Mouse (Mus musculus): Measurements from ENCODE around the gene Tbxa2r. TPM values are rescaled to one million over a fixed set of nuclear protein-coding genes. Genes with fewer than 3 reads are reported as not detected.

The Tbxa2r gene
- polyA plus RNA-seq, 1 experiment from 2014 or later: 22.3 TPM

- no peaks in the 10 kb centered on the region for H3K9me3 ChIP-seq (ENCODE audit: control insufficient read depth, low read length)
- DNase-seq (ENCODE audit: low spot score): no peak
- peak overlapping the region; percentile 71 for H3K4me3 ChIP-seq (ENCODE audit: low read depth, low read length)
- H3K4me1 ChIP-seq (replicated peaks; ENCODE audit: control insufficient read depth, insufficient read depth, low read length): peaks cover 18% of the 10 kb centered on the region
- H3K36me3 ChIP-seq (ENCODE audit: control insufficient read depth, insufficient read depth, low read length): peaks cover 9% of the 10 kb centered on the region; the same call in 1 of the 2 replicates
- H3K27me3 ChIP-seq (replicated peaks; ENCODE audit: control insufficient read depth, insufficient read depth, low read length): peaks cover 8% of the 10 kb centered on the region
- peak overlapping the region; percentile 97 for H3K4me2 ChIP-seq (ENCODE audit: low read length)
- H3K9ac ChIP-seq (ENCODE audit: low read length): peak overlapping the region; percentile 73
- ATAC-seq (replicated peaks; ENCODE audit: low FRiP score, low TSS enrichment, low read depth): no peak
- 38% methylated on average over 4 of the region's 4 CpGs for WGBS
- no peak overlapping the region for H3K27ac ChIP-seq (ENCODE audit: low read depth)
Observed at GRCm38 (mm10) chr10:81358209-81358608, 29.7 kb downstream of the Tbxa2r start.

GRCm38 (mm10) chr10:81358841-81359240, 30.3 kb downstream of the Tbxa2r start:
- ATAC-seq (replicated peaks; ENCODE audit: low FRiP score, low TSS enrichment, low read depth): no peak
- Histone ChIP-seq H3K27me3 (replicated peaks; ENCODE audit: control insufficient read depth, insufficient read depth, low read length) (peaks cover 14% of the 10 kb centered on the region), H3K4me3 (ENCODE audit: low read depth, low read length) (no peak overlapping the region), H3K27ac (ENCODE audit: low read depth) (no peak overlapping the region), H3K4me2 (ENCODE audit: low read length) (peak overlapping the region; percentile 97), H3K9me3 (ENCODE audit: control insufficient read depth, low read length) (no peaks in the 10 kb centered on the region), H3K9ac (ENCODE audit: low read length) (no peak overlapping the region), H3K4me1 (replicated peaks; ENCODE audit: control insufficient read depth, insufficient read depth, low read length) (peaks cover 21% of the 10 kb centered on the region), H3K36me3 (ENCODE audit: control insufficient read depth, insufficient read depth, low read length) (peaks cover 9% of the 10 kb centered on the region; the same call in 1 of the 2 replicates)
- 56% methylated on average over 1 of the region's 1 CpGs for WGBS
- DNase-seq (ENCODE audit: low spot score): no peak

- no peak overlapping the region for H3K4me2 ChIP-seq (ENCODE audit: low read length)
- DNase-seq (ENCODE audit: low spot score) (no peak), ATAC-seq (replicated peaks; ENCODE audit: low FRiP score, low TSS enrichment, low read depth) (no peak)
- no peaks in the 10 kb centered on the region for H3K9me3 ChIP-seq (ENCODE audit: control insufficient read depth, low read length)
- H3K4me3 ChIP-seq (ENCODE audit: low read depth, low read length): no peak overlapping the region
- H3K36me3 ChIP-seq (ENCODE audit: control insufficient read depth, insufficient read depth, low read length): peaks cover 9% of the 10 kb centered on the region; the same call in 1 of the 2 replicates
- H3K27me3 ChIP-seq (replicated peaks; ENCODE audit: control insufficient read depth, insufficient read depth, low read length): peaks cover 29% of the 10 kb centered on the region
- 60% methylated on average over 8 of the region's 8 CpGs for WGBS
- peaks cover 37% of the 10 kb centered on the region for H3K4me1 ChIP-seq (replicated peaks; ENCODE audit: control insufficient read depth, insufficient read depth, low read length)
- H3K27ac ChIP-seq (ENCODE audit: low read depth): no peak overlapping the region
- H3K9ac ChIP-seq (ENCODE audit: low read length): no peak overlapping the region
Observed at GRCm38 (mm10) chr10:81360721-81361120, 32.2 kb downstream of the Tbxa2r start.

- Histone ChIP-seq H3K36me3 (ENCODE audit: control insufficient read depth, insufficient read depth, low read length) (peaks cover 19% of the 10 kb centered on the region), H3K27me3 (replicated peaks; ENCODE audit: control insufficient read depth, insufficient read depth, low read length) (peaks cover 29% of the 10 kb centered on the region), H3K9ac (ENCODE audit: low read length) (no peak overlapping the region), H3K4me2 (ENCODE audit: low read length) (no peak overlapping the region), H3K4me3 (ENCODE audit: low read depth, low read length) (no peak overlapping the region), H3K9me3 (ENCODE audit: control insufficient read depth, low read length) (no peaks in the 10 kb centered on the region), H3K4me1 (replicated peaks; ENCODE audit: control insufficient read depth, insufficient read depth, low read length) (peaks cover 31% of the 10 kb centered on the region), H3K27ac (ENCODE audit: low read depth) (no peak overlapping the region)
- ATAC-seq (replicated peaks; ENCODE audit: low FRiP score, low TSS enrichment, low read depth): no peak
- WGBS: 71% methylated on average over 12 of the region's 12 CpGs
- DNase-seq (ENCODE audit: low spot score): no peak
Observed at GRCm38 (mm10) chr10:81362336-81362949, 33.9 kb downstream of the Tbxa2r start.

- H3K9ac ChIP-seq (ENCODE audit: low read length): 0 out of 2 replicates have a peak overlapping the region, but pooled peaks have one; percentile 5
- ATAC-seq (replicated peaks; ENCODE audit: low FRiP score, low TSS enrichment, low read depth) (no peak; the same call in 1 of the 2 replicates), DNase-seq (ENCODE audit: low spot score) (no peak)
- WGBS: 14% methylated on average over 53 of the region's 54 CpGs
- H3K4me3 ChIP-seq (ENCODE audit: low read depth, low read length): peak overlapping the region; percentile 32
- H3K4me2 ChIP-seq (ENCODE audit: low read length): peak overlapping the region; percentile 56
- no peaks in the 10 kb centered on the region for H3K9me3 ChIP-seq (ENCODE audit: control insufficient read depth, low read length)
- H3K27ac ChIP-seq (ENCODE audit: low read depth): no peak overlapping the region
- H3K27me3 ChIP-seq (replicated peaks; ENCODE audit: control insufficient read depth, insufficient read depth, low read length): peaks cover 29% of the 10 kb centered on the region
- H3K36me3 ChIP-seq (ENCODE audit: control insufficient read depth, insufficient read depth, low read length): peaks cover 31% of the 10 kb centered on the region
- peaks cover 21% of the 10 kb centered on the region for H3K4me1 ChIP-seq (replicated peaks; ENCODE audit: control insufficient read depth, insufficient read depth, low read length)
Observed at GRCm38 (mm10) chr10:81363436-81364346, 35.2 kb downstream of the Tbxa2r start.

GRCm38 (mm10) chr10:81364666-81365065, 36.1 kb downstream of the Tbxa2r start:
- Histone ChIP-seq H3K9me3 (ENCODE audit: control insufficient read depth, low read length) (no peaks in the 10 kb centered on the region), H3K36me3 (ENCODE audit: control insufficient read depth, insufficient read depth, low read length) (peaks cover 41% of the 10 kb centered on the region), H3K9ac (ENCODE audit: low read length) (0 out of 2 replicates have a peak overlapping the region, but pooled peaks have one; percentile 16), H3K4me1 (replicated peaks; ENCODE audit: control insufficient read depth, insufficient read depth, low read length) (peaks cover 19% of the 10 kb centered on the region), H3K4me2 (ENCODE audit: low read length) (peak overlapping the region; percentile 56), H3K4me3 (ENCODE audit: low read depth, low read length) (peak overlapping the region; percentile 32; the same call in 1 of the 2 replicates), H3K27ac (ENCODE audit: low read depth) (no peak overlapping the region), H3K27me3 (replicated peaks; ENCODE audit: control insufficient read depth, insufficient read depth, low read length) (peaks cover 29% of the 10 kb centered on the region)
- 11% methylated on average over 28 of the region's 28 CpGs for WGBS
- ATAC-seq (replicated peaks; ENCODE audit: low FRiP score, low TSS enrichment, low read depth): peak; percentile 6; the same call in 1 of the 2 replicates
- no peak for DNase-seq (ENCODE audit: low spot score)

GRCm38 (mm10) chr10:81365073-81365472, 36.5 kb downstream of the Tbxa2r start:
- Histone ChIP-seq H3K27ac (ENCODE audit: low read depth) (no peak overlapping the region), H3K4me2 (ENCODE audit: low read length) (no peak overlapping the region), H3K9me3 (ENCODE audit: control insufficient read depth, low read length) (no peaks in the 10 kb centered on the region), H3K36me3 (ENCODE audit: control insufficient read depth, insufficient read depth, low read length) (peaks cover 45% of the 10 kb centered on the region), H3K27me3 (replicated peaks; ENCODE audit: control insufficient read depth, insufficient read depth, low read length) (peaks cover 29% of the 10 kb centered on the region), H3K4me1 (replicated peaks; ENCODE audit: control insufficient read depth, insufficient read depth, low read length) (peaks cover 19% of the 10 kb centered on the region), H3K9ac (ENCODE audit: low read length) (no peak overlapping the region), H3K4me3 (ENCODE audit: low read depth, low read length) (peak overlapping the region; percentile 32; the same call in 1 of the 2 replicates)
- WGBS: 37% methylated on average over 4 of the region's 4 CpGs
- ATAC-seq (replicated peaks; ENCODE audit: low FRiP score, low TSS enrichment, low read depth) (peak; percentile 21; the same call in 1 of the 2 replicates), DNase-seq (ENCODE audit: low spot score) (no peak)

GRCm38 (mm10) chr10:81365672-81366476, 37.3 kb downstream of the Tbxa2r start, which contains the start of gene 4930404N11Rik:
TSS of gene 4930404N11Rik (minus strand) at chr10:81365816.
- DNase-seq (ENCODE audit: low spot score): peak; percentile 72
- WGBS: 35% methylated on average over 12 of the region's 12 CpGs
- Histone ChIP-seq H3K4me2 (ENCODE audit: low read length) (peak within 1 kb of the TSS; percentile 56), H3K27ac (ENCODE audit: low read depth) (no peak within 1 kb of the TSS), H3K9me3 (ENCODE audit: control insufficient read depth, low read length) (no peaks in the 10 kb centered on the region), H3K36me3 (ENCODE audit: control insufficient read depth, insufficient read depth, low read length) (peaks cover 53% of the 10 kb centered on the region), H3K27me3 (replicated peaks; ENCODE audit: control insufficient read depth, insufficient read depth, low read length) (peaks cover 29% of the 10 kb centered on the region), H3K4me3 (ENCODE audit: low read depth, low read length) (peak within 1 kb of the TSS; percentile 32; the same call in 1 of the 2 replicates), H3K9ac (ENCODE audit: low read length) (0 out of 2 replicates have a peak within 1 kb of the TSS, but pooled peaks have one; percentile 16), H3K4me1 (replicated peaks; ENCODE audit: control insufficient read depth, insufficient read depth, low read length) (peaks cover 19% of the 10 kb centered on the region)
- ATAC-seq (replicated peaks; ENCODE audit: low FRiP score, low TSS enrichment, low read depth): peak; percentile 26
